Mouse (Mus musculus) gastrocnemius, postnatal 14 days (tissue): Measurements from ENCODE around the gene Nav2. TPM values are rescaled to one million over a fixed set of nuclear protein-coding genes. Genes with fewer than 3 reads are reported as not detected.

Experiments used
- DNase-seq: peaks from one replicate; pipeline ENCODE4 v3.0.0; 2021; ENCODE audit warnings: mixed read lengths
- intact Hi-C: fragments of 180-260 bp; cut with DNase I; formaldehyde crosslinking; loops from one replicate; pipeline ENCODE4 v1.15.1; 2025; ENCODE audit warnings: low total_unique reads
- total RNA-seq, 2 experiments: library from RNA; stranded (reverse); gene quantifications; 2 replicates each; pipeline ENCODE4 v1.2.3; 2021

Gene Nav2
- total RNA-seq, 2 experiments from 2014 or later, result 26.2 to 39.3 TPM

DNA sequence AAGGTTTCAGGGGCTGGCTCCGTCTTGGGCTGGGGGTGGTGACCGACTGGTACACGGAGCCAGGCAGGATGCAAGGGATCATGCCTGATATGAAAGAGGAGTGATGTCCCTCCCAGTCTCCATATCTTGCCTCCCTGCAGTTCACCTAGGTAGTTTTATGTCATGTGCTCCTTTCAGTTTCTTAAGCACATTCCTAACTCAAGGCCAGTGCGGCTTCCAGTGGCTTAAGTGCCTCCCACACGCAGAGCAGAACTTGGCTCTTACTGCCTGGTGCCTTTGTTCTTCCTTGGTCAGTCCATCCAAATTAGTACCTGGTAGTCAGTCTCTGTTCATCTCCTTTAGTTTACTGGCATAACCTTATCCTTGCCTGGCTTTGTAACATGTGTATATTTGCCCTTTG, 371.9 kb downstream of the Nav2 start:
- intact Hi-C loops, result no loop called here
- DNase-seq, result no peak

- intact Hi-C loops, result no loop called here
- DNase-seq, result no peak
Measured at GRCm38 (mm10) chr7:49282446-49282845, 373.9 kb downstream of the Nav2 start.

DNA sequence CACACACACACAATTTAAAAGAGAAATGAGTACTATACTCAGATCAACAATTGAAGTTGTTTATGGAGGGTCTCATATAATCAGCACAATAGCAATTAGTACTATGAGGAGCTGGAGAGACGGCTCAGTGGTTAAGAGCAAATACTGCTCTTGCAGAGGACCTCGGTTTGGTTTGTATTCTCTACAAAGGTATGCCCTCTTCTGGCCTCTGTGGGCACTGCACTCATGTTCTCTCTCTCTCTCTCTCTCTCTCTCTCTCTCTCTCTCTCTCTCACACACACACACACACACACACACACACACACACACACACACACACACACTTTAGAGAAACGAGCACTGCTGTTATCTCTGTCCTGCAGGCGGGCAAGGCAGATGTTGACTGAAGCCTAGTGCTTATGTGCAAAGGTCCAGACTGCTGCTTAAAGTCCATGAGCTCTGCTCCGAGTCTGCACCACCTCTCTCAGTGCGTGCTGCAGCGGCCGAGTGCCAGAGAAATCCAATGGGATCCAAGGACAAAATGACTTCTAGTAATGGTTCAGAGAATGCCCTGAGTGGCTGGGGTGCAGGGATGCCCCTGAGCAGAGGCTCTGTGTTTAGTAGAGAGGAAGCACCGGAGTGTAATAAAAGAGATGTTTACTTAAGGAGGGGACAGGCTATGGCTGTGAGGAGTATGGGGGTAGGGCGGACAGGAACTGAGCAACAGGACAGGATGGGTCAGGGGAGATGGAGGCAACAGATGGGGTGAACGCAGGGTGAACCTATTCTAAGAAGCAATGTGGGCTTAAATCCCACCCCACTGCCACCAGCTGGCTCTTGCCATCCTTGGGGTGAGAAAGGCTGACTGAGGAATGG, 375.2 kb downstream of the Nav2 start:
- no peak for DNase-seq
- intact Hi-C loops, result no loop called here

DNA sequence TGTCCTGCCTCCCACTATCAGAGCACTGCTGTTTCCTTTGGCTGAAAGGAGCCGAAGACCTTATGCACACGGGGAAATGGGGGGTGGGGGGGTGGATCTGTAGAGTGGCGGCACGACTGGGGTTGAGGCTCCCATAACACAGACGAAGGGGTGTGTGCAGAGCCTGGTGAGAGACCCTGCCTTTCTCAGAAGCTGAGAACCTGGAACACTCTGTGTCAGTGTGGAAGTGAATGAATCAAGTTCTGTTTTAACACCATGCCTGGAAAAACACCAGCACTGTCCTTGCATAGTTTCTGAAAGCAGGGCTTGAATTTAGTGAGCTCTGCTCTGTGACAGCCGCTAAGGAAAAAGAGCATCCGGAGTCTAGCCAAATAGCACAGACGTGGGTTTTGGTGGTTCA, 379.7 kb downstream of the Nav2 start:
- intact Hi-C loops, result no loop called here
- no peak for DNase-seq

DNA sequence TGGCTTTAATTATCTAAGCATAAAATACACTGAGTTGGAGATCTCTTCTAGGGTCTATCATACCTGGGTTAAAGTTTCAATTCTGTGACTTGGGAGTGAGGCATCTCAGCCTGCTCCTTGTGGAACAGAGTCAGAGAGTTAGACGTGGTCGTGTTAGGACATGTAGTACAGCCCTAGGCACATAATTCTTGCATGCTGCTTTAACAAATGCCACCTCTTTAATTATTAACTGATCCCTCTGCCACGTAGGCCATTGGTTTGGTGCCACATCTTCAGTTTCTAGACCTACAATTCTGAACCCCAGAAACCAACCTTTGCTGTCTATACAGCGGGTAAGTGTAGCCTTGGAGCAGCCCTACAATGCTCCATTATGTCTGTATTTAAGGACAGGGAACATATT, 381.8 kb downstream of the Nav2 start:
- intact Hi-C loops, result no loop called here
- DNase-seq, result no peak

- intact Hi-C loops, result no loop called here
- no peak for DNase-seq
Measured at GRCm38 (mm10) chr7:49291208-49291892, 382.8 kb downstream of the Nav2 start.

DNA sequence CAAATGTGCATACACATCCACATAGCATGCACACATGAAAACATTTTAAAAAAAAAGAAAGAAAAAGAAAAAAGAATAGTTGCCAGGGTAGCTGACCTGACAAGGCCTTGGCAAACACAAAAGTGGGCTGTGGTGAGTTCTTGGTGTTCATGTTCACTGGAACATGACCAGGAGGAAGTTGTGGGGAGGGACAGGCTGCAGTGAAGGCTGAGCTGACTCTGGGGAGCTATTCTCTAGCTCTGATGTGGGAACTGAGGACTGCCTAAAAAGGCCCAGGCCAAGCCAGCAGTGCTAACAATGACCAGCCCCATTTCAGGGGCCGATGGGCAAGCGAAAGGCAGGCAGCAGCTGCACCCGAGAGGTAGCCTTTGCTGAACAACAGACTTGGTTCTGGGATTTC, 388.6 kb downstream of the Nav2 start:
- intact Hi-C loops, result no loop called here

GRCm38 (mm10) chr7:49298431-49298839, 389.9 kb downstream of the Nav2 start:
- intact Hi-C loops, result no loop called here
- DNase-seq, result no peak

More for the DNA sequence above, 388.6 kb downstream of the Nav2 start:
- no peak for DNase-seq

- intact Hi-C loops, result no loop called here
- no peak for DNase-seq
Measured at GRCm38 (mm10) chr7:49301487-49301886, 393.0 kb downstream of the Nav2 start.

DNA sequence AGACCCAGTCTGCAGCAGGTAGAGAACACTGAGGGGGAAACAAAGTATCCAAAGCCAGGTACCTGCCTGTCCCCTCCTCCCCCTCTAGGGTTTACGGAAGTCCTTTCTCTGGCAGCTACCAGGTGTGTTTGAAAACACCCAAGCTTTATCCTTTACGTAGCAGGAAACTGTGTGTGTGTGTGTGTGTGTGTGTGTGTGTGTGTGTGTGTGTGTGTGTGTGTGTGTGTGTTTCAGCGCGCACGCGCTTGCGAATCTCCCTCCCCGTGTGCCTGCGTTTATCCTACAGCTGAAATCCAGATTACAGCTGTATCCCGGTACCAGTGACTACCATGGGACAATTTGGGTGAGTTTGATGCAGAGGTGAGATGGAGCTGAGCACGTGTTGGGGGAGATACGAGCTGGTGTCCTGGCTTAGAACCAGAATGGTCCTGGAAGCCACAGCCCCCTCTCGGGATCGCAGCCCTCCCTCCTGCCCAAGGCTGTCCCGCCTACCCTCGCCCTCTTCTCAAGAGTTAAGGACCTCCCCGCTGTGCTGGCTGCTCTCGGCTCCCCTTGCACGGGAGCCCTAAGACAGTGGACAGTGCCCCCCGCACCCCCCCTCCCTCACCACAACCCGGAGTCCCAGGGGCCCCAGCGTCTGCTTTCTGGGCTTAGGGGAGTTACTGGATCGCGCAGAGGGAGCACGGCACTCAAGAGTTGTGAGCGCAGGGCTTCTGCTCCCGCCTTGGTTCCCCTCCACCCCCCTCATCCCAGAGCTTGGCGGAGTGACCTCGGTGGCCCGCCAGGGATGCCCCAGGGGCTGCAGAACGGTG, 395.3 kb downstream of the Nav2 start:
- intact Hi-C loops, result no loop called here
- no peak for DNase-seq

DNA sequence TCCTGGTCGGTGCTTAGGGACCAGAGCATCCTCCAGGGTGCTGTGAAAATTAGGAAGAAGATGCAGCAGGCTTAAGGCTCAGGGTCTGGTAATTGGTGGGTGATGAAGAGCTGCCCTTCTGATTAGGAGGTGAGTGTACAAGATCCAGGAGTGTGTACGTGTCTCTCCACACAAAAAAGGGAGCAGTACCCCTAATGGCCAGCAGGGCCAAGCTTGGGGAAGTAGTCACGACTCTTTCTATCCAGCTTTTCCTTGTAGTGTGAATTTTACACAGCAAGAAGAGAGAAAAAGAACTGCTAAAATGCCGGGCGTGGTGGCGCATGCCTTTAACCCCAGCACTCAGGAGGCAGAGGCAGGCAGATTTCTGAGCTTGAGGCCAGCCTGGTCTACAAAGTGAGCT, 399.2 kb downstream of the Nav2 start:
- intact Hi-C loops, result no loop called here
- no peak for DNase-seq

- DNase-seq, result no peak
- intact Hi-C loops, result no loop called here
Measured at GRCm38 (mm10) chr7:49309746-49310145, 401.2 kb downstream of the Nav2 start.

- no peak for DNase-seq
Measured at GRCm38 (mm10) chr7:49313945-49314344, 405.4 kb downstream of the Nav2 start.

DNA sequence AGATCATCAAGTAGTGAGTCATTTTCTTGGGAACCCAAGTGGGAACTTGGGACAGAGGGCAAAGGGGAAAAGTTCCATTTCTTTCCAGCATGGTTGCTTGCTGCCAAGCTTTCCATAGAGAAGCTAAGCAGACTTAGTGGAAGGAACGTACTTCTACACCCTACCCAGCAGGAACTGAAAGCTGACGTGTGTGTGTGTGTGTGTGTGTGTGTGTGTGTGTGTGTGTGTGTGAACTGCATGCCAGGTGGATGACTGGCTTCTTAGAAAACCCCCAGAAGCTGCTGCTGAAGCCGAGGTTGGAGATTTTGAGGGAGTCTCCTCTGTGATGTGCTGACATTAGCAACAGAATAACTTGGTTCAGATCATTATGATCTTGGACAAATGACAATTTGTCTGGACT, 406.5 kb downstream of the Nav2 start:
- no peak for DNase-seq
- intact Hi-C loops, result no loop called here

More at GRCm38 (mm10) chr7:49313945-49314344, 405.4 kb downstream of the Nav2 start:
- intact Hi-C loops, result no loop called here

DNA sequence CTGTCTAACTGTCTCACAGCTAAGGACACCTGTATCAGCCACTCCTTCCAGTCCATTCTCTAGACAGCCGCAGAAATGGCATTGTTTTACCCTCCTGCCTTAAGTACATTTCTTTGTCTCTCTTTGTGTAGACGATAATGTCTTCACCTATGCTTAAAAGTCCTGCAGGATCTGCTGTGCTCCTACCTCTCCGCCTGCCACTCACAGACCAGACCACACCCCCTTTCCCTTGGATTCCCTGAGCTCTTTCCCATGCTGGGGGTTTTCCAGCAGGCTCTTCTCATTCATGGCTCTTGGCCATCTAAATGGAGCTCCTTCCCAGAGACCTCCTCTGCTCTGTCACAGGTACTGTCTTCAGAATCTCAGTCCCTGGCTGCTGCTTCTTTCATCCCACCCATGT, 408.1 kb downstream of the Nav2 start:
- no peak for DNase-seq
- intact Hi-C loops, result no loop called here

- intact Hi-C loops, result no loop called here
- no peak for DNase-seq
Measured at GRCm38 (mm10) chr7:49318183-49318897, 409.8 kb downstream of the Nav2 start.

- intact Hi-C loops, result no loop called here
- DNase-seq, result no peak
Measured at GRCm38 (mm10) chr7:49318898-49319293, 410.4 kb downstream of the Nav2 start.

DNA sequence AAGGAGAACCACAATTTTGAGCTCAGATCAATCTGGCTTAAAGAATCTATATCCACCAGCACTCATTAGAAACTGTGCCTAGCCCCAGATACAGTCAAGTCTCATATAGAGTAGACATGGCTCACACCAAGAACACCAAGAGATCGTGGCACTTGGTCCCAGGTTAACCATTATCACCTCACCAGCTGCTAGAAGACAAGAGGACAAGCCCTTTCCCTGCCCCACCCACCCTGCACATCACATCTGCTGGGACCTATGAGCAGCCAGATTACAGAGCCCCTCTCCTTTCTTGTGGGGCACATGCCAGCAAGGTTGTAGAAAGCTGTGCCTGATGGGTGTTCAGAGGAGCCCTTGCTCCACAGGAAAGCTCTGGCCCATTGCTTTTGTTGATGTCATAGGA, 411.5 kb downstream of the Nav2 start:
- intact Hi-C loops, result no loop called here
- DNase-seq, result no peak

- intact Hi-C loops, result no loop called here
- DNase-seq, result peak; percentile 44
Measured at GRCm38 (mm10) chr7:49321124-49321531, 412.6 kb downstream of the Nav2 start.

DNA sequence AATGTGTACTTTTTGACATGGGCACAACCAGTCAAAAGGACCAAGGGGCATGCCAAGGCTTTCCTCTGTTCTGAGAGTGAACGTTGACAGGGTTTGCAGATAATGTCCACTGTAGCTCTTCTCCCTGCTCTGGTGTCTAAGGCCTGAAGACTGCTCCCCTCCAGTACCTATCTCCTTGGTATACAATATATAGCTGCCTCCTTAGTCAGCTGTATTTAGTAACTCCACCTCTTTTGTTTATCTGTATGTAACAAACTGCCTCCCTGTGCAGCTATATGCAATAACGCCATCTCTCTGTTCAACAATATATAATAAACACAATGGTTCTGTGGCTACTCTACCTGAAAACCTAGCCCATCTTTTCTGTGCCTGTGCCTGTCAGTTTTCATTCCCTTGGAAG, 413.7 kb downstream of the Nav2 start:
- intact Hi-C loops, result no loop called here
- DNase-seq, result no peak
